Mouse (Mus musculus) frontal cortex, postnatal 14 days (tissue): ENCODE results near the gene Ap4b1.
"Not testable (repeated sequence)": the region's sequence is repeated elsewhere in the genome, so short reads cannot be mapped to it uniquely, and the experiment has no call there.

Source experiments
- DNase-seq, 2 experiments: peaks; one replicate each; pipeline ENCODE4 v3.0.0; 2022; ENCODE audit warnings: low spot score in 2 of 2

The Ap4b1 gene

DNA sequence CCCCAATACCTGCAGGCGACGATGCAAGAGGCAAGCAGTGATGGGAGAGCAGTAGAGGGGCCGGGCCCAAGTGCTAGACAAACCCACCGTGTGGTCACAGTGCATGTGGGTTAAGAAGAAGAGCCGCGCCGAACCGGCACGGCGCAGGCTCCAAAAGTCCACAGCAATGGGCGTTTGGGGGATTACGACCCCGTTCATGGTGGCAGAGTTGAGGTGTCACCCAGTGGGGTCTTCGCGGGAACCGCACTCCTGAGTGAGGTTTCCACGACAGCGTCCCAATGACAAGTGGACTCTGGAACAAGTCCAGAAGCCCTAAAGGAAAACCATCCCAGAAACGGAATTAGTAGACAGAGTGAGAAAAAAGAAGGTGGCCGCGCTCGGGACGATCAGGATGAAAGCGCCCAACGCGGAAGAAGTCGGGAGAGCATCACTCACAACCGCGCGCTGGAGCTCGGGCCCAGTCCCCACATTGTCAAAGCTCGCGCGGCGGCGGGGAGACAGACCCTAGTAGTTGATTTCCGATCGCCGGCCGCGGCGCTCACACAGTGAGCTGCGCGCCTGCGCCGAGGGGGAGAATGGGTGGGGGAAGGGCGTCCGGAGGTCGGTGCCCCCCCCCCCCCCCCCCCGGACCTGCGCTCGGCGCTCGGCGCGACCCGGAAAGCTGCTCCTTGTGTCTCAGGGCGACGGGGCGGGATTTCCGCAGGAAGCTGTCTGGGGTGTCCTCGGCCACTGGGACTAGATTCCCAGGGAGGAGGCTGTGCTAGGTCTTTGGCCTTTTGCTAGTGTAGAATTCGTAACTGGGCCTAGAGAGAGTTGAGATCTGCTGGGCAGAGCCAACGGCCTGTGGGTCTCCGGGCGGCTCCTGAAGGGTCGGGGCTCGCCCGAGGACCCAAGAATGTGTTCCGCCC, at the start of gene Ap4b1, which contains the start of the genes Dclre1b and Gm43064:
Gene Ap4b1 (plus strand): TSS at position 630 of the 908 bp plus-strand sequence.
Gene Dclre1b (minus strand): TSS at position 554 of the 908 bp plus-strand sequence.
Gene Gm43064 (plus strand): TSS at position 683 of the 908 bp plus-strand sequence.
- DNase-seq = peak; percentile 69 to 79

DNA sequence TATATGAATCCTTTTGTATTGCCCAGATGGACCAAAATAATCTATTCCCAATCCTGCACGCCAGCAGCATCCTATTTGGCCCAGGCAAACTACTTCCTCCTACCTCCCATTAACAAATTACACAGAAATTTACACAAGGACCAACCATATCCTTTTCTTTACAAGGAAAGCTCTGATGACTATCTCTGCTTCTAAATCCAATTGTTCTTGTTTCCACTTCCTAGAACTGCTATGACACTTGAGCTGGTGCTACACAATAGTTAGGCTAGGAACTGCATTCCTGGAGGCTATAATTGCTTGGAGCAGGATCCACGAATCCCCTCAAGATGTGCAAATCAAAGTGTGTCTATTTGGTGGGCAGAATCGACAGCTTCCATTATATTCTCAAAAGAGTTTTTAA, 42.5 kb upstream of the Ap4b1 start:
- DNase-seq = no peak

DNA sequence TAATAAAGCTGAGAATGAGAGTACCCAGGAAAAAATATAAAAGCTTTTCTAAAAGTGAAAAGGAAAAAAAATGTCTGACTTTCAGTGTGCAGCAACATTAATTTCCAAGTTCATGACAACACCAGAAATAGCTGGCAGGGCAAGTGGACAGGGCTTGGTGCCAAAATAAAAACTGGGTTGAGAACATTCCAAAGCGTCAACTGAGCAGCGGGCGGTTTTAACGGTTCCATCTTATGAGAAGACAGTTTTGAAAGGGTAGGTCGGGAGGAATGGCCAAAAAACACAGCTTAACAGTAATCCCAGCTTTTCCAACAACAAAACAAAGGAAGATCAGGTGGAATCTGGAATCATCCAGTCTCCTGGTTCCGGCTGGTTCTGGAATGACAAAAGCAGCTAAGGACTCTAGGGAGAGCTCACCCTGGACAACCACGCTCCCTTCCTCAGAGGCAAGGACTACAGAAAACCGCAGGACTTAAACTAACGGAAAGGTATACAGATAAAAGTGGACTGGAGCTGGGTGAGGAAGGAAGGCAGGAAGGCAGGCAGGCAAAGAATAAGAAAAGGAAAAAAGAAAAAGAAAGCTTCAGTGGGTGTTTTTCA, 37.7 kb upstream of the Ap4b1 start:
- DNase-seq = no peak

DNA sequence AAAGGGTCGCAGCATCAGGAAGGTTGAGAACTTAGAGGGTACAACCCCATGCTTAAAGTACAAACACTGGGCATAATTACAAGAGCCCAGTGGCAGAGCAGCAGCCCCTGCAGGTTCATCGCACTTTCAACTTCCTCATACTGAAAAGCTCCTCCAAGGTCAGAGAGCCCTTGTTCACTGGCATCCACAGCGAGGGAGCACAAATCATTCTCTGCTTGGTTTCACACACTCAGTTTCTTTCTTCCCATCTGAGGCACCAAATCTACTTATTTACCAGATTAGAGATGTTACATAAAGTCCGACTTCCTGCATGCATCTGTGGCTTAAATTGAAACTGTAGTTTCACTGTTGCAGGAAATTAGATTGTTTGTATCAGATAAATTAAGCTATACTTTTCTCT, 36.5 kb upstream of the Ap4b1 start:
- no peak for DNase-seq

DNA sequence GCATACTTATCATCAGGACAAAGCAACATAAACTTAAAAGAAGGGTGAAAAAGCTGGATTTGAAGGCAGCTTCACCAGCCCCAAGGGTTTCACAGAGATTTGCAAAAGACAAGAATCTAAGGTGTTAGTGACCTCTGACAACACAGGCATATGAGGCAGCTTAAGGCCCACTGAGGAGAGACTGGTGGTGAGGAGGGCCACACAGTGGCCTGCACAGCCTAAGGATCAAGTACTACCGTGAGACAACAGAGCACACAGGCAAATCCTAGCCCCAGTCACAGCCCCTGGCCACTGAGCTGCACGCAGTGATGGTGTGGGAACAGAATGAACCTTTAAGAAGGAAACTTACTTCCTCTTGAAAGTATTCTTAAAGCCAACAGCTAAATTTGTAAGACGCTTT, 35.8 kb upstream of the Ap4b1 start:
- no peak for DNase-seq

DNA sequence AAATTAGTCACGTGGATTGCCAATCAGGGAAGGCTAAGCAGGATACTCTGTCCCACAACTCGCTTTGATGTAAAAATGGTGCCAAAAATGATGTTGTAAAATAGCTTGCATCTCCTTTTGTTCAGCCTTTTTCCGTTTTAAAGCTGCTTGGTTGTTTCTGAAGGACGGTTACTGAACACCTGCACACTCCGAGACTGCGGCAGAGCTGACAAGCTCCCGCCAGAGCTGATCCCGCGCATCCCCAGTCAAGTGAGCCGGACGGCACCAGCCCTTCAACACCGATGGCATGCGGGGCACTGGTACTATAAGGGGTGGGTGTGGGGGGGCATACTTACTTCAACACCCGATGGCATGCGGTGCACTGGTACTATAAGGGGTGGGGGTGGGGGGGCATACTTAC, 35.3 kb upstream of the Ap4b1 start:
- DNase-seq = no peak

DNA sequence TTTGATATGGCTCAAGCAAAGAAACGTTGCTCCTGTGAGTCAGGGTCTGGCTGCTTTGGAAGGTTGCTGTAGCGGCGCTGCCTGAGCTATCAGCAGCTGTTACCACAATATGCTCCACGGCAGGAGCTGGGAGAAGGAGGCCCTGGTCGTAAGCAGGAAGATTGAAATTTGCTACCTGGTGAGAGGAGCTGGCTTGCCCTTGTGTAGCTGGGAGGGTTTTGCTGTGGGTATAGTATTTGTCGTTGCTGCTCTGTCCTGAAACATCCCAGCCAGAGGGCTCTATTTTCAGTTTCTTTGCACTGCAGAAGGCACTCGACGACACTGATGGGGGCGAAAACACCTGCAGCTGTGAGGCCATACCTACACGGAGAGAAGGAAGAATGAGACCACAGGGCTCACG, 31.4 kb upstream of the Ap4b1 start:
- no peak for DNase-seq

DNA sequence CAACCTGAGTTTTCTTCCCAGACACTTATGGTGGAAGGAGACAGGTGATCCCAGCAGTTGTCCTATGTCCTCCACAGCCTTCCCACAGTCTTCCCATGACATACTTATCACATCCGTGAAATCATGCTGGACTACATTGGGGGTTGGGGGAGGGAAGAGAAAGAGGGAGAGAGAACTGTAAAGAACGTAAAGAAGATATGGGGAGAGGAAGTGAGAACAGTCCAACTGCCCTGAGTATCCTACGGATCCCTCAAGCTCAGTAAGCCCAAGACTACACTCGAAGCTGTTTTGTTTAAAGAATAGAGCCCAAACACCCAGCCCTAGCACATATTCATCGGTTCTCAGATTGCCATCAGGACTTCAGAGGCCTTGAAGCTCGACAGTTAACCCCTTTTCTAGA, 30.7 kb upstream of the Ap4b1 start:
- no peak for DNase-seq

DNA sequence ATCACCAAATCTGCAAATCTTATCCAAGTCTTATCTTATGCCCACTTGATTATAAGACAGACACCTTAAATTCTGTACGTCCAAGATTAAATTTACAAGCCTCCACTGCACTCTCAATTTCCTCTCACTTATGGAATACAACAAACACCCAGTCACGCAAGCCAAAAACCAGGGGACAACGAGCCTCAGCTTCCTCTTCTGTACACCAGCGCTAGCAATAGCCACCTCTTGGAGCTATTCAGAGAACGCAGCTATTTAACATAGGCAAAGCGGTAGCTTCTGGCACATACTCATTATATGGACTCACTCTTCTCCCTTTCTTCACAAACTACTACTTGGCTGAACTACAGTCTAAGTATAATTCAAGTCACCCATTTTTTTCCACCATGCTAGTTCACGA, 30.1 kb upstream of the Ap4b1 start:
- DNase-seq = no peak

DNA sequence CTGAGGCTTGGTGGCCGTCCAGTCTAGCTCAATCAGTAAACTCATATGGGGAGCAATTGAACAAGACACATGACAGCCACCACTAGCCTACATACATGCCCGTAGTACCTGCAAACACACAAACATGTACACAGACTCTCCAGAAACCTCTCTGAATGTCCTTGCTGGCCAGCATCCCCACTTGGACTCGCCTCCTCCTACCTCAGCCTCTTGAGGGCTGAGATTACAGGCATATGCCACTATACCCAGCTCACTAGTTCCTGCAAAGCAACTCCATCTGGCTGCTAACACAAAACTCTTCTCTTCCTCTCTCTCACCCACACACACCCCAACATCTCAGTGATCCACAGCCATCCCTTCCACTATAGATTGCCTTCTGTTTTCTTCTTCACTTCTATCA, 29.0 kb upstream of the Ap4b1 start:
- no peak for DNase-seq

DNA sequence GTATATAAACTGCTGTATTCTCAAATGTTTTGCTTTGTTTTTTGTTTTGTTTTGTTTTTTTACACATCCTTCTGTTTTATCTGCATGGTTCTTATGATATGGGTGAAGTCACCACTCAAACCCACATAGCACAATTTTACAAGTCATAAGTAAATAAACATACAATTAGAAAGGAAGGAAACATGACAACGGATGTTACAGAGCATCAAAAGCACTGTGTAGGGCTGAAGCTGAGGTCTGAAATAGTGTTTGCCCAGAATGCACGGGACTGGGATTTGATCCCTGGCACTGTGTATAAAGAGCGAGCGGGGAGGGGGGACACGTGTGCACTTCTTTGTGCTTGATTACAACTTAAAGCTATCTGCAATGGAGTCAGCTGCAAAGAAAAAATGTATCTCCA, 28.5 kb upstream of the Ap4b1 start:
- DNase-seq = no peak

DNA sequence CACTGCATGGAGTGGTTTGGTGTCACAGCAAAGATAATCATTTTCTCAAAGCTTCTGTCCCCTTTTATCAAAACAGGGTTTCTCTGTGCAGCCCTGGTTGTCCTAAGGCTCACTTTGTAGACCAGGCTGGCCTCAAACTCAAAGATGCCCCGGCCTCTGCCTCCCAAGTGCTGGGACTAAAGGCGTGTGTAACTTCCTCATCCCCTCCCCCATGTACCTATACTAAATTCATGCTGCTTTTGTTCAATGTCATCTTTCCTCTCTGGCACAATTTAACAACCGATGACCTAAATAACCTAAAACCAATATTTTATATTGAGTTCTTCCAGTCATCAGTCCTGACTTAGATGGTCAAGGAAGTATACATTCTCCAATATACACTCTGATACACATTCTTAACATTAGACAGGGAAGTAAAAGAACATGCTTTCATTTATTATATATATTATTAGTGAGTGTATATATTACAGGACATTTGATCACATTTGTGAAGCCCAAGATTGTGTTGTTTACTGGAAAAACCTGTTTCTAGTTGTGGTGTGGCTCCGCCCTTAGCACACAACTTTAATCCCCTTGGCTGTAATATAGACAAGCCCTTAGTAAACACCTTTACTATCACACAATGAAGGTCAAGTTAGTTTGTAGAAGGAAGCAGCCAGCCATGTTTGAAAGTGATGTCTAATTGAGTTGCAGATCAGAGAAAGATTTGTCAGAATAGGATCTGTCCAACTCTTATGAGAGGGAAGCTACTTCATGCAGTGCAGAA, 26.3 kb upstream of the Ap4b1 start:
- DNase-seq = no peak

DNA sequence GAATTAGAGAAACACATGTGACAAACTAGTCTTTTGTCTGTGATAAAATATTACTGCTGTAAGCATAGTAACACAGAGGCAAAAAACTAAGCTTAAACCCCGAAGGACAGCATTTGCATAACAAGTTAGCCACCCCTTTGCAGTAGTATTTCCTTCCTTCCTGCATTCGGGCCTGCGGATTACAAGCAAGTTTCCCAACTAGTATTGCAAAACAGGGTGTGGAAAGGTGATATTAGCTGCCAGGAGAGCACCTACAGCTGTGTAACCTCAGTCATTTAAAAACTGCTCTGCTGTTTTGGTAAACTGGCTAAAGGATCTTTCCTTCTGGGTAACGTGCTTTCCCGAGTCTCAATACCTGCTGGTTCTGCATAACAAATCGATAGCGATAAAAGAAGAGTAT, 22.1 kb upstream of the Ap4b1 start:
- DNase-seq = no peak

DNA sequence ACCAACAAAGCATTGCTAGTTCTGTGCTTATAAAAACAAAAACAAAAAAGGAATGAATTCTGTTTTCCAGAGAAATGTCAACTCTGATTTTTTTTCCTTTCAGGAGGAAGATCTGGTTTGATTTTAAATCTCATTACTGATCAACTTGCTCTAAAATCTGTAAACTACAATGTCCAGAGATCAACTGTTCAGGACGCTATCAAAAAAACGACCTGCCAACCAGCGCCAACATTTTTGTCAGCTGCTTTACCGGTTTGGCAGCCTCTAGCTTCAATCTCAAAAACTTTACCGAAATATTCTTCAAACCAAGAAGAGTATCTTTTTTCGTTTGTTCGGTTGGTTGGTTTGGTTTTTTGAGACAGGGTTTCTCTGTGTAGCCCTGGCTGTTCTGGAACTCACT, 20.2 kb upstream of the Ap4b1 start:
- no peak for DNase-seq

DNA sequence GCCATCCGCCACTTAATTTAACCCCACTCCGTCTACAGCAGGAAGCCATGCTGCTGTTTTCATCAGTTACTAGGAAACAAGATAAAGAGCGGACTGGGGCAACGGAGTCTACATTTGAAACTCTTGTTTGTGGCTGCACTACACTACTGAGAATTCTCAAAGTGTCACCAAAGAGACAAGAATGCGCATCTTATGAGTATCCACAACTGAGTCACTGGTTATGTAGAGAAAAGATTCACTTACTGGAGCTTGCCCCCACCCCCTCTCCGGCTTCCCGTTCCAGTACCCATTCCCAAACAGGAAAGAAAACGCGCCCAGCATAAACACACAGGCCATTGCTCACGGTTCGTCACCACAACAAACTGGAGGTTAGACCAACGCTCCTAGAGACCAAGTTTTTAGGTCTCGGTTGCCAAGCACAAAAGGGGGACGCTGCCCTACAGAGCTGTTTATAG, 19.4 kb upstream of the Ap4b1 start:
- DNase-seq = no peak

DNA sequence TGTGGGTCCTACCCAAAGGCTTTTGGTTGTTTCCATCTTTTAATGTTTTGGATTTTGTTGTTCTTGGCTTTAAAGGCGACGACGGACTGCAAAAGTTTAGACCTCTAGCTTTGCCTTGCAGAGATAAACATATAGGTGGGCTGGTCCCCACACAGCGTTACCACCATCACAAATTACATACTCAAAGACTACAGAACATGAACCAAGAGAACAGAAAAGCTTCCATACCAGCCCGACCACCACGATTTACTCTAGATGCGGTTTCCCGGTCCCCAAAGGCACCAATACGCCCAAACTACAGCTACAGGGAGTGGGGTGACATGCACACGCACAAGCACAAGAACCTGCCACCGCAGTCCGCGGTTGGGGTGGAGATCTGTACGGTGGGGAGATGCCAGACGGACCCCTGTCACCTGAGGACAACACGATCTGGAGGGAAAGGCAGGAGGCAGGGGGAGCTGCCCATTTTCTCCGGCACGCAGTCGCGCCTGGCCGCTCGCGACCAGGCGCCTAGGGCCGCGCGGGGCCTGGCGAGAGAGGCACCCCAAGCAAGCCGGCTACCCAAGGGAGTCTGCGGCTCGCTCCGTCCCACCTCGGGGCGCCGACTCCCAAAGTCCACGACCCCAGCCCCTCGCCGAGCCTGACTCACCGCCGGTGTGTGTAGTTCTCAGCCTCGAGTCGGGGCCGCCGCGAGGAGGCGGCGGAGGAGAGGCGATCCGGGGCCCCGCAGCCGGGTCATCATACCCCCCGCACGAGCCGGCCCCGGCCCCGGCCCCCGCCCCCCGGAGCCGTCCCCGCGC, 18.8 kb upstream of the Ap4b1 start:
- DNase-seq = peak in 1 of 2 experiments; percentile 22

DNA sequence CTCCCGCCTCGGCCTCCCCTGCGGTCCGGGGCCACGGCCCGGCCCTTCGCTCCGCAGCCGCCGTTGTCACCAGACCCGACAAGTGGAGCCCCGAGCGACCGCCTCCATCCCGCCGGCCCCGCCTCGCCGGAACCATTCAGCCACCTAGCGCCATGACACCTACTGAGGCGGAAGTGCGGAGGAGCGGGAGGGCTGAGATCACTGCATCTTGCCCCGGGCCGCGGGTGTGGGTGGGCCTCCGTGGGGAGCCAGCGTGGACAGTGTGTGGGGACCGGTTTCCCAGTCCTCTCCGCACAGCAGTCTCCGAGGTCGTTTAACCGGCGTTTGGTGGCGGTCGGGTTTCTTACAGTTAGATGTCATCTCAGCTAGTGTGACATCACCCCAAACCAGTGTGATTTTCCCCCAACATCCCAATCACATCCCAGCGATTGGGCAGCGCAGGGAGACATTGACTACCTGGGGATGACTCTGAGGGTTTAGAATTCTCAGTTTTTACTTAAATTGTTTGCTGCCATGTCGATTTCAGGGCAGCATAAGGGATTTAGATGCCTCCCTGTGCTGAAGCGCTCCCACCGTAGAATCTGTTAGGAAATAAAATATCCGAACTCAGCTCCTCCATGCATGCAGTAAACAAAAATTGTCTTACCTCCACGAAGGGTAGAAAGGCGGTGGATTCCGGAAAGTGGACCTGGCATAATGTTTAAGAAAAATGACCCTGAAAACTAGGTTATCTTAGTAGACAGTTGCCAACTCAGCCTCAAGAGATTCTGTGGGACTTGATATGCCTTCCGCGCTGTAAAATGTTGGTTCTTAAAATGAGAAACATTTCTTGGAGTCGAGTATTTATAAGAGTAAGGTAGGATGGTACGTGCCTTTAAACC, 17.9 kb upstream of the Ap4b1 start, which contains the start of gene Hipk1:
Gene Hipk1 (minus strand): TSS at position 334 of the 881 bp plus-strand sequence.
- peak; percentile 88 to 94 for DNase-seq

DNA sequence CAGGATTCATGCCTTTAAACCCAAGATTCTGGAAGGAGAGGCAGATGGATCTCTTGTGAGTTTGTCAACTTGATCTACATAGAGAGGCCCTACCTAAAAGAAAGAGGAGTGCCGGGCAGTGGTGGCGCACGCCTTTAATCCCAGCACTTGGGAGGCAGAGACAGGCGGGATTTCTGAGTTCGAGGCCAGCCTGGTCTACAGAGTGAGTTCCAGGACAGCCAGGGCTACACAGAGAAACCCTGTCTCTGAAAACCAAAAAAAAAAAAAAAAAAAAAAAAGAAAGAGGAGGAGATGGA, 17.3 kb upstream of the Ap4b1 start:
- DNase-seq = not testable (repeated sequence)

DNA sequence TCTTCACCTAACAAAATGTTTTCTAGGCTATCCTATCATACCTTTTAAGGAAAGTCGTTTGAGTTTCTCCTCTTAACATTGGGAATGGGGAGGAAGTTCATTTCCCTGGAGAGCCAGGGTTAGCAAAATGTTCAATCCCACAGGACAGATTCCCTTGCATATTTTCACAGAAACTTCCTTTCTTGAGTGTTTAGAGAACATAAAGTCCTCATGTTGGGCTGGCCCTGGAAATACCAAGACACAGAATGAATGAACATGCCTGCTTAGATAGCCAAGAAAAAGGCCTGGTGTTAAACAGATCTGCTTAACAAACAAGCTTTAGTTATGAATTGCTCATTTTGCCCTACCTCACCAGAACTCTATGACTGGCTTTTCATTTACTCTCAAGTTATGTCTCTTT, 16.8 kb upstream of the Ap4b1 start:
- no peak for DNase-seq

DNA sequence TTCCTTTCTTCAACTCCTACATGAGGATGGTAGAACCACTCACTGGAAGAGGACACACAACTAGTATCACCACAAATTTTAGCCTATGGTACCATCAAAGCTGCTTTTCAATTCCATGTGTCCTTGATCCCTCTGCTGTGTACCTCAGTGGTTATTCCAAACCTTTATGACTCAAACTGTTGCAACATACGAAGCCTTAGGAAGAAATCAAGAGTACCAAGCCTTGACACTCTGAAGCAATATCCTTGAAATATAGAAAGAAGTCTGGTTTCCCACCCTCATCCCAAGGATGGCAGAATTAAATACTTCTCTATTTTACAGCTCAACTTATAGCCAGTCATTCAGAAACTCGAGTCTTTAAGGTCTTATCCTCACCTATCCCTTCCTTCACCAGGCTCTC, 12.9 kb upstream of the Ap4b1 start:
- no peak for DNase-seq

DNA sequence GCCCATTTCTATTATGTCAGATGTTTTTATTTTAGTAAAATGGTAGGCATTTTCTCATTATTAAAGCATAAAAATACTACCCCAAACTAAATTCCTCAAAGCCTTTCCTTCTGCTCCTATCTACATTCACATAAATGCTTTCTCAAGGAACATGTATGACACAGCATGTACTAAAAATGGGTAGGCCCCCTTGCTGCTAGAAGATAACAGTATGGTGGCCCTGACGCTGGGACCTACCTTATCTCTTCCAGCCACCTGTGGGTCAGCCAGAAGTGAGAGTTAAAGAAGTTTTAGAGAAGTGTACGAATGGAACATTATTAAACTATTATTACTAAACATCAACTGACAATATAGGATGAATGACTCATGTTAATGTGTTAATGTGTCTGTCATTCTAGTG, 9.8 kb upstream of the Ap4b1 start:
- no peak for DNase-seq
